Mouse (Mus musculus) forelimb bud, embryonic 11.5 days (tissue): ENCODE results near the gene Wnt10b.

Experiments
- DNase-seq: peaks from one replicate; pipeline ENCODE4 v3.0.0-alpha.2; 2012; ENCODE audit warnings: low read depth, low spot score

Gene Wnt10b

DNA sequence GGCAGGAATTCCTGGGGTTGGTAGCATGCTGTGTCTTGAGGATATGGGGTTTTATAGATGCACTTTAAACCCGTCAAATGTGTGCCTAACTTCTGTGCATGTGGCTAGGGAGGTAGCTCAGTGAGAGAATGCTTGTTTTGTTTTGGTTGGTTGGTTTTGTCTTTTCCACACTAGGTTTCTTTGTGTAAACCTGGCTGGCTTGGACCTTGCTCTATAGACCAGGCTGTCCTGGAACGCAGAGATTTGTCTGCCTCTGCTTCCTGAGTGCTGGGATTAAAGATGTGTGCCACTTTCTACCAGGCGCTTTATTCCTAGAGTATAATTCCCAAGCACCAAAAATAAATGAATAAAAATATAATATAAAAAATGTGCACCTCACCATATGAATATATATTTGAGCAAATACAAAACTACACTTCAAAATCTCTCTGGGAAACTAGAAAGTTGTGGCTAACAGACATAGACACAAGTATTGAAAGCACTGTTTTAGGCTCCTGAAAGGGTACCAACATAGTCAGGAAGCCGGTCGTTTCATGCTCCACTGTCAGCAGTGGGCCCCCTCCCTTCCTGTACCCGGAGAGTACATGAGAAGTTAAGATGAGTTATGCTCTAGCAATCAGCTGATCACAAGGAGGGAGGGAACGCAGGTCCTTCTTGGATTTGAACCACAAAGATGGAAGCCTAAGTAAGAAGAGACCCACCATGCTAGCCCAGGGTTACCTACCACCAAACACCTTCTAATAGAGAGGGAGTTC, 48.0 kb downstream of the Wnt10b start:
- DNase-seq = no peak

DNA sequence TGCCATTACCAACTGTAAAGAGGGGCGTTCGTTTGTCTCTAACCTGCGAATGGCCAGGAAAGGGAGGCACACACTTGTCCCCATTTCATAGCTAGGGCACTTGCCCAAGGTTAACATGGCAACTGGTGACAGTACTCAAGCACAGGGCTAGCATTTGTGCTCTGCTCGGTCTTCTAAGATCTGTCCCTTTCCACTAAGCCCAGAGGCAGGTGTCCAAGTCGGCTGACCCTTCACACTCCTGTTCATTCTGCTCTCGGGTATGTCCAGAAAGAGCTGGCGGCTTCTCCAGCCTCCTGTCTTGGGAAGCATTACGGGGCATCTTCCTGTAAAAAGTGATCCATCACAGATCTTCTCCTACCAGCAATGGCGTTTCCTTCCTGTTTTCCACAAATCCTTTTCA, 49.6 kb downstream of the Wnt10b start:
- no peak for DNase-seq

DNA sequence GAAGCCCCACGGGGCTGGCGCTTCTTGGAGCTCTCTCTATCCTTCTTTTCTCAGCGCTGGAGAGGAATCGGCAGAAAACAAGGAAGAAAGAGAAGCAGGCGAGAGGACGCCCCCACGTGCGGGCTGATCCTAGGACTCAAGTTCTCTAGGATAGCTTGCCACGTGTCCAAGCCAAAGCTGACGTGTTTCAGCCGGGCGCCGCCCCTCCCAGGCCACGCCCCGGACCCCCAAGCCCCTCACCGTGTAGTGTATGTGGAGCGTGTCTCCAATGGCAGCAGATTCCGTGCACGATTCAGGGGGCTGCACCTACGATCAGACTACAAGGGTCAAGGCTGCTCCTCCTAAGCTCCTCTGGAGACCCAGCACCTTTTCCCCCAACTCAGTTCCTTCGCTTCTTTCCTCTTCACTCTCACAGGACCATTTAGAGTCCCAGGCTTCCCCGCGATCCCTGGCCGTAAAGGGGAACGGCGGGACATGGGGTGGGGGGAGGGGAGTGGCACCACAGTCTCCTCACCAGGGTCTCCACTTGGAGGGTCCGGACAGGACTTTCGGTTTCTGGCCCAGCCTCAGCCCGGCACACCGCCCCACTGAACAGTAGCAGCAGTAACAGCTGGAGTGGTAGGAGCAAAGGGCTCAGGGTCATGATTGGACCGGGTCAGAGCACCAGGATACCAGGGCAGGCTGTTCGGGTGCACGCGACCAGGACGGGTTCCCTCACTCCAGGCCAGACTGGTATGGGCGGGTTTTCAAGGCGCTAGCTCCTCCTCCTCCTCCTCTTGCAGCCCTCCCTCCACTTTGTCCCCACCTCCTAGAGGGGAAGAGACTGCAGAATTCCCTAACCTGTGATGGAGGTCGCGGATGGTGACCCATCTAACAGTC, 50.3 kb downstream of the Wnt10b start, which contains the start of gene Fkbp11:
Gene Fkbp11, minus strand, starts transcription at position 756 of the 879 bp plus-strand sequence.
- peak; percentile 72 for DNase-seq

DNA sequence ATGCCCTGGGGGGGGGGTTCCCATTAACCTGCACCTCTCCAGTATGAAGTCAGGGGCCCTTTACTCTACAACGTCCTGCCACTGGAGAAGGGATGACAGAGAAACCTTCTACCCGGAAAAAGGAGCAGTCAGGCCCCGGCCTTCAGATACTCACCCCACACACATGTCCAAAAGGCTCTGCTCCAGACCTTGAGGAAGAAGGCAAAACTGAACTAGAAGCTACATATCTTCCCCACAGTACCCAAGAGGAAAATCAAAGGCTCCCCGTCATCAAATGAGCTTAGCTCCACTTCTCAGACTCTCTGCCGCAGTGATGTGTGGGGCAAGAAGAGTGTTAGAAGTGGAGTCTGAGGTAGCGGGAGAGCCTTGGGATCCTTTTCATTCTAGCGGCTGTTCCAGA, 51.2 kb downstream of the Wnt10b start:
- no peak for DNase-seq

DNA sequence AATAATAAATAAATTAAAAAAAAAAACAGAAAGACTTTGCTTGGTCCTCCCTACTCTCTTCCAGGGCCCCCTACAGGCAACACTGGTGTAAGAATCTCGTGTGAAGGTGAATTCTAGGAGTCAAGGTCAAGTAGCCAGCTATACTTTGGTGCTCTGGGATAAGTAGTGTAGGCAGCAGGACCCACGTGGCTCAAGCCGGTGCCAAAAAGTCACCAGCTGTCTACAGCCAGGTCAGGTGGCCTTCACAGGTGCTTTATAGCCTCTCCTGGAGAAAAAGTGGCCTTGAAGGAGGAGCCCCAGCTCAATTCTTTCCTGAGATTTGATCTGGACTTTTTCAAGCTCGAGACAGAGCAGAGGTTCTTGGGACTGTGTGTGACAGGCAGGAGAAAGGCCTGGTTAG, 51.9 kb downstream of the Wnt10b start:
- DNase-seq = no peak

DNA sequence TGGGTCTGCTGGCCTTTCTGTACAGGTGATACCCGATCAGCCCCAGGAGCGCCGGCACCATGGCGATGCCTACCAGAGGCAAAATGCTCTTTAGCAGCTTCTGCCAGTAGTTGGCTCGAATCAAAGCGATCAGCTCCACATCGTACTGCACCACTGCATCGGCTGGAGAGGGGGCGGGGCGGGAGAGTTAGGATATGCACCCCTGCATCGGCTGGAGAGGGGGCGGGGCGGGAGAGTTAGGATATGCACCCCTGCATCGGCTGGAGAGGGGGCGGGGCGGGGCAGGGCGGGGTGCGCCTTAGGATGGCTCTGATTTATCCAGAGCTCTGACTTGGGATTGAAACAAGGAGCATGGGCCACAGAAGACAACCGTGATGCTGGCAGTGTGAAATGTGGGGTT, 53.5 kb downstream of the Wnt10b start:
- no peak for DNase-seq

GRCm38 (mm10) chr15:98722854-98723253, 55.1 kb downstream of the Wnt10b start:
- DNase-seq = no peak

DNA sequence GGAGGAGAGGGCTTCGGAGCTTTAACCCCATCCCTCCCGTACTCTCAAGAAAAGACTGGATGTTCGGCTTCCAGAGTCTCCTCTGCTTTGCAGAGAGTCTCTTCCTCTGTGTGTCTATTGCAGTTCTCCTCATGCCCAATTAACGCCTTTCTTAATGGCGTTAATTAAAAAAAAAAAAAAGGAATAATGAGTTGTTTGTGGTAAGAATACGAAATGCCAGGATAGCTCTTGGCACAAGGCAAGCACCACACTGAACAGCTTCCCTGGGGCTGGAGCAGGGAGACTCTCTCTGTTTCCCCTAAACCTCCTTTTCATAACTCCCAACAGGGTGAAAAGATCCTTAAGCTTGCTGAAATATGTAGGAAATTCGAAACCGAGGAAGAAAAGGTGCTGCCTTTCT, 55.8 kb downstream of the Wnt10b start:
- DNase-seq = no peak
